Comparison of ENCODE assay signal across 16 mouse cellular contexts in genomic region chr10:117657659-117658306, GRCm38 (mm10). TPM values are rescaled to one million over a fixed set of nuclear protein-coding genes. Genes with fewer than 3 reads are reported as not detected.
DNase-seq lines count a peak whose midpoint lies in the region; TF ChIP-seq lines count a peak whose summit lies in the region.
"Had no signal": no experiment of that assay in that cellular context is flagged by ENCODE, and none has a peak within 500 bp of the region (broad histone marks: within the 10 kb centered on the region; RNA-seq: fewer than 3 reads in every experiment).

No protein-coding gene starts in this region.

- DNase-seq in 3T3-L1 (ENCODE audit: low read depth, low spot score) (peak; percentile 92), adipocyte (ENCODE audit: low spot score) (peak; percentile 94)
- no peak for DNase-seq in gastrocnemius, adult 2 months
- DNase-seq in ovary, postnatal 14 days (ENCODE audit: low spot score) = no peak
- DNase-seq: adrenal gland, adult 2 months; adrenal gland, adult 8-10 months; adrenal gland, postnatal 10 days; adrenal gland, postnatal 14 days; adrenal gland, postnatal 25 days; adrenal gland, postnatal 36 days; B cell, adult 2 months; cerebellum, adult 11 months; cerebellum, adult 11-12 months; cerebellum, adult 18-20 months; cerebellum, adult 2 months; cerebellum, adult 8-10 months had no signal

- H3K27ac ChIP-seq in gastrocnemius, adult 2 months = no peak overlapping the region

- TF ChIP-seq CTCF in gastrocnemius, adult 2 months (IDR thresholded peaks at IDR 0.05) = no peak

- intact Hi-C loops in gastrocnemius, adult 2 months (cut with DNase I) = no loop called here

- H3K4me3 ChIP-seq in gastrocnemius, adult 2 months = no peak overlapping the region

RNA-seq across cellular contexts. Expression of gene Cpm, which starts 28.5 kb away (rescaled TPM):
- total RNA-seq in gastrocnemius, adult 2 months (2021) = 1 to 10 TPM; 2.2 to 2.9 TPM

RNA-seq across cellular contexts. Expression of gene Mdm2, which starts 52.8 kb away (rescaled TPM):
- 10 to 100 TPM; 49.2 to 49.8 TPM for total RNA-seq in gastrocnemius, adult 2 months (2021)

Comparison
In these comparisons a context has a peak if more than half of its experiments do, and no peak if none do; other contexts are left out.
1. DNase-seq: peak in 3T3-L1 (single experiment) and adipocyte (single experiment); none in gastrocnemius, adult 2 months (single experiment) and ovary, postnatal 14 days (single experiment).